Mouse (Mus musculus) lung, embryonic 14.5 days (tissue): ENCODE results near the gene Tmem266. TPM values are rescaled to one million over a fixed set of nuclear protein-coding genes. Genes with fewer than 3 reads are reported as not detected.

Experiments used
- ATAC-seq: fragments of 200-750 bp; cut with Nextera tagmentation; 2 replicates; pipeline ENCODE4 v1.8.0; 2017; ENCODE audit warnings: mild to moderate bottlenecking, moderate TSS enrichment, moderate library complexity; ENCODE audit not compliant: insufficient read depth
- DNase-seq: peaks from one replicate; pipeline ENCODE4 v3.0.0-alpha.2; 2015
- H3K27ac ChIP-seq: fragments of 300-500 bp; sonication (generic); 2 replicates; pipeline ENCODE4 v1.5.1; 2014; ENCODE audit warnings: low read depth, mild to moderate bottlenecking, moderate library complexity
- H3K27me3 ChIP-seq: fragments of 300-500 bp; sonication (generic); 2 replicates; pipeline ENCODE4 v1.6.1; 2014; ENCODE audit warnings: low read length, control low read depth; ENCODE audit not compliant: insufficient read depth
- H3K36me3 ChIP-seq: fragments of 300-500 bp; sonication (generic); 2 replicates; pipeline ENCODE4 v1.6.1; 2014; ENCODE audit warnings: control low read depth; ENCODE audit not compliant: insufficient read depth
- H3K4me1 ChIP-seq: fragments of 300-500 bp; sonication (generic); 2 replicates; pipeline ENCODE4 v1.6.1; 2014; ENCODE audit warnings: antibody characterized with exemption, control low read depth; ENCODE audit not compliant: insufficient read depth
- H3K4me2 ChIP-seq: fragments of 300-500 bp; sonication (generic); 2 replicates; pipeline ENCODE4 v1.6.1; 2014; ENCODE audit warnings: mild to moderate bottlenecking
- H3K4me3 ChIP-seq: fragments of 300-500 bp; sonication (generic); 2 replicates; pipeline ENCODE4 v1.5.1; 2014; ENCODE audit warnings: low read depth, low read length
- H3K9ac ChIP-seq: fragments of 300-500 bp; sonication (generic); 2 replicates; pipeline ENCODE4 v1.6.1; 2014
- H3K9me3 ChIP-seq: fragments of 300-500 bp; sonication (generic); 2 replicates; pipeline ENCODE4 v1.6.1; 2016; ENCODE audit warnings: low read depth, low read length, control low read depth
- CTCF ChIP-seq: IDR thresholded peaks from 2 replicates; pipeline ENCODE4 v1.5.1; 2016; ENCODE audit warnings: antibody characterized with exemption, low read depth
- WGBS: fragments of 180-500 bp; shearing (Covaris S2); extraction: QIAGEN DNeasy Blood & Tissue Kit; methylation state at CpG from one replicate; pipeline ENCODE4 v1.1.7; 2014; 5-methylcytosine and 5-hydroxymethylcytosine counted together
- polyA plus RNA-seq: library from polyadenylated mRNA; unstranded; fragments of >200 nt; fragmentation: Nextera tagmentation; extraction: Ambion mirVana; gene quantifications from 2 replicates; pipeline ENCODE4 v1.2.1, GENCODE M21; 2014

Gene Tmem266
- polyA plus RNA-seq, 1 experiment from 2014 or later: 0.29 TPM

GRCm38 (mm10) chr9:55404256-55404655 is 77.5 kb downstream of the Tmem266 start:
- Histone ChIP-seq H3K9ac (no peak overlapping the region), H3K4me1 (no peaks in the 10 kb centered on the region), H3K4me2 (no peak overlapping the region), H3K9me3 (no peaks in the 10 kb centered on the region), H3K27ac (no peak overlapping the region), H3K36me3 (no peaks in the 10 kb centered on the region), H3K27me3 (no peaks in the 10 kb centered on the region), H3K4me3 (no peak overlapping the region)
- ATAC-seq: no peak
- no peak for TF ChIP-seq CTCF
- no peak for DNase-seq
- WGBS: 77% methylated on average over 4 of the region's 4 CpGs

GRCm38 (mm10) chr9:55404976-55405702 is 78.4 kb downstream of the Tmem266 start:
- ATAC-seq (no peak), DNase-seq (no peak)
- 60% methylated on average over 6 of the region's 6 CpGs for WGBS
- Histone ChIP-seq H3K9me3 (no peaks in the 10 kb centered on the region), H3K27me3 (no peaks in the 10 kb centered on the region), H3K27ac (no peak overlapping the region), H3K4me1 (no peaks in the 10 kb centered on the region), H3K36me3 (no peaks in the 10 kb centered on the region), H3K9ac (no peak overlapping the region), H3K4me3 (no peak overlapping the region), H3K4me2 (no peak overlapping the region)
- TF ChIP-seq CTCF: no peak

- H3K4me1 ChIP-seq: no peaks in the 10 kb centered on the region
- DNase-seq: no peak
- H3K4me2 ChIP-seq: no peak overlapping the region
- H3K9ac ChIP-seq: no peak overlapping the region
- no peaks in the 10 kb centered on the region for H3K36me3 ChIP-seq
- no peak for TF ChIP-seq CTCF
- H3K27me3 ChIP-seq: no peaks in the 10 kb centered on the region
- ATAC-seq: no peak
- H3K27ac ChIP-seq: no peak overlapping the region
- H3K9me3 ChIP-seq: no peaks in the 10 kb centered on the region
- WGBS: 45% methylated on average over 2 of the region's 2 CpGs
- H3K4me3 ChIP-seq: no peak overlapping the region
Measured at GRCm38 (mm10) chr9:55406773-55407172, 80.1 kb downstream of the Tmem266 start.

- H3K36me3 ChIP-seq: no peaks in the 10 kb centered on the region
Measured at GRCm38 (mm10) chr9:55408851-55409250, 82.1 kb downstream of the Tmem266 start.

GRCm38 (mm10) chr9:55409833-55410232 is 83.1 kb downstream of the Tmem266 start:
- 34% methylated on average over 3 of the region's 3 CpGs for WGBS
- DNase-seq: peak; percentile 14

More at GRCm38 (mm10) chr9:55408851-55409250, 82.1 kb downstream of the Tmem266 start:
- WGBS: 20% methylated on average over 4 of the region's 4 CpGs
- Histone ChIP-seq H3K27ac (no peak overlapping the region), H3K27me3 (no peaks in the 10 kb centered on the region), H3K4me2 (no peak overlapping the region), H3K4me3 (no peak overlapping the region), H3K4me1 (no peaks in the 10 kb centered on the region), H3K9ac (no peak overlapping the region), H3K9me3 (no peaks in the 10 kb centered on the region)
- DNase-seq (no peak), ATAC-seq (no peak)
- no peak for TF ChIP-seq CTCF

GRCm38 (mm10) chr9:55410430-55410829 is 83.7 kb downstream of the Tmem266 start:
- H3K27me3 ChIP-seq: no peaks in the 10 kb centered on the region

More at GRCm38 (mm10) chr9:55409833-55410232, 83.1 kb downstream of the Tmem266 start:
- Histone ChIP-seq H3K9ac (no peak overlapping the region), H3K4me2 (no peak overlapping the region), H3K9me3 (no peaks in the 10 kb centered on the region), H3K27ac (no peak overlapping the region), H3K4me1 (no peaks in the 10 kb centered on the region), H3K4me3 (no peak overlapping the region), H3K36me3 (no peaks in the 10 kb centered on the region), H3K27me3 (no peaks in the 10 kb centered on the region)
- peak; percentile 42 for TF ChIP-seq CTCF
- no peak for ATAC-seq

GRCm38 (mm10) chr9:55411154-55411553 is 84.4 kb downstream of the Tmem266 start:
- no peak overlapping the region for H3K4me3 ChIP-seq
- DNase-seq (no peak), ATAC-seq (no peak)
- H3K4me1 ChIP-seq: no peaks in the 10 kb centered on the region
- H3K9me3 ChIP-seq: no peaks in the 10 kb centered on the region
- H3K27me3 ChIP-seq: no peaks in the 10 kb centered on the region
- no peak overlapping the region for H3K4me2 ChIP-seq
- WGBS: 34% methylated on average over 6 of the region's 6 CpGs
- no peak overlapping the region for H3K27ac ChIP-seq
- no peaks in the 10 kb centered on the region for H3K36me3 ChIP-seq
- no peak for TF ChIP-seq CTCF
- no peak overlapping the region for H3K9ac ChIP-seq

More at GRCm38 (mm10) chr9:55410430-55410829, 83.7 kb downstream of the Tmem266 start:
- Histone ChIP-seq H3K4me1 (no peaks in the 10 kb centered on the region), H3K4me3 (no peak overlapping the region), H3K9ac (no peak overlapping the region), H3K36me3 (no peaks in the 10 kb centered on the region), H3K9me3 (no peaks in the 10 kb centered on the region), H3K27ac (no peak overlapping the region), H3K4me2 (no peak overlapping the region)
- 39% methylated on average over 6 of the region's 6 CpGs for WGBS
- no peak for TF ChIP-seq CTCF
- ATAC-seq (no peak), DNase-seq (no peak)
